Mouse (Mus musculus): ENCODE measurements around the gene Scai. TPM values are rescaled to one million over a fixed set of nuclear protein-coding genes. Genes with fewer than 3 reads are reported as not detected.

Gene Scai
- polyA plus RNA-seq, 1 experiment = 0.78 TPM

- H3ac ChIP-seq (ENCODE audit: control insufficient read depth, insufficient read length) = no peak overlapping the region
- H3K27me3 ChIP-seq (ENCODE audit: control insufficient read depth, insufficient read depth, insufficient read length) = no peaks in the 10 kb centered on the region
- no peaks in the 10 kb centered on the region for H3K36me3 ChIP-seq (ENCODE audit: control insufficient read depth, insufficient read depth)
- H3K4me3 ChIP-seq = no peak overlapping the region
- TF ChIP-seq MAX (IDR thresholded peaks at IDR 0.05; ENCODE audit: low read depth) (no peak), REST (IDR thresholded peaks at IDR 0.05; ENCODE audit: insufficient read depth, insufficient read length) (no peak), USF1 (IDR thresholded peaks at IDR 0.05; ENCODE audit: low read depth) (no peak), MYOG (IDR thresholded peaks at IDR 0.05; ENCODE audit: control insufficient read depth in 1 of 3, insufficient read depth in 1 of 3, insufficient read length in 2 of 3, low read depth in 2 of 3) (no peak), POLR2A (IDR thresholded peaks at IDR 0.05; ENCODE audit: insufficient read length, low read depth) (no peak), SRF (IDR thresholded peaks at IDR 0.05; ENCODE audit: control insufficient read depth, insufficient read length, low read depth) (no peak), POLR2AphosphoS2 (IDR thresholded peaks at IDR 0.05; ENCODE audit: insufficient read length, low read depth) (no peak), CEBPB (IDR thresholded peaks at IDR 0.05; ENCODE audit: insufficient read depth, poor library complexity, severe bottlenecking) (no peak), TCF12 (IDR thresholded peaks at IDR 0.05; ENCODE audit: insufficient read depth, poor library complexity, severe bottlenecking) (no peak), MYOD1 (IDR thresholded peaks at IDR 0.05; ENCODE audit: control insufficient read depth in 1 of 3, insufficient read length in 2 of 3, low read depth in 2 of 3) (no peak), TCF3 (IDR thresholded peaks at IDR 0.05; ENCODE audit: insufficient read length, low read depth) (no peak), E2F4 (IDR thresholded peaks at IDR 0.05; ENCODE audit: insufficient read depth) (no peak)
- no peaks in the 10 kb centered on the region for H3K79me2 ChIP-seq (ENCODE audit: control insufficient read depth, insufficient read depth)
- H3K4me2 ChIP-seq (ENCODE audit: low read depth) = no peak overlapping the region
Measured at GRCm38 (mm10) chr2:39160996-39161395, 29.5 kb downstream of the Scai start.

- H3K27me3 ChIP-seq (ENCODE audit: control insufficient read depth, insufficient read depth, insufficient read length) = no peaks in the 10 kb centered on the region
- H3K4me3 ChIP-seq = no peak overlapping the region
- no peaks in the 10 kb centered on the region for H3K36me3 ChIP-seq (ENCODE audit: control insufficient read depth, insufficient read depth)
- H3K4me2 ChIP-seq (ENCODE audit: low read depth) = no peak overlapping the region
- H3K79me2 ChIP-seq (ENCODE audit: control insufficient read depth, insufficient read depth) = no peaks in the 10 kb centered on the region
- no peak overlapping the region for H3ac ChIP-seq (ENCODE audit: control insufficient read depth, insufficient read length)
- TF ChIP-seq POLR2A (IDR thresholded peaks at IDR 0.05; ENCODE audit: insufficient read length, low read depth) (no peak), E2F4 (IDR thresholded peaks at IDR 0.05; ENCODE audit: insufficient read depth) (no peak), REST (IDR thresholded peaks at IDR 0.05; ENCODE audit: insufficient read depth, insufficient read length) (no peak), CEBPB (IDR thresholded peaks at IDR 0.05; ENCODE audit: insufficient read depth, poor library complexity, severe bottlenecking) (no peak), USF1 (IDR thresholded peaks at IDR 0.05; ENCODE audit: low read depth) (no peak), MAX (IDR thresholded peaks at IDR 0.05; ENCODE audit: low read depth) (no peak), TCF3 (IDR thresholded peaks at IDR 0.05; ENCODE audit: insufficient read length, low read depth) (no peak), MYOG (IDR thresholded peaks at IDR 0.05; ENCODE audit: control insufficient read depth in 1 of 3, insufficient read depth in 1 of 3, insufficient read length in 2 of 3, low read depth in 2 of 3) (no peak), MYOD1 (IDR thresholded peaks at IDR 0.05; ENCODE audit: control insufficient read depth in 1 of 3, insufficient read length in 2 of 3, low read depth in 2 of 3) (no peak), SRF (IDR thresholded peaks at IDR 0.05; ENCODE audit: control insufficient read depth, insufficient read length, low read depth) (no peak), TCF12 (IDR thresholded peaks at IDR 0.05; ENCODE audit: insufficient read depth, poor library complexity, severe bottlenecking) (no peak), POLR2AphosphoS2 (IDR thresholded peaks at IDR 0.05; ENCODE audit: insufficient read length, low read depth) (no peak)
Measured at GRCm38 (mm10) chr2:39157916-39158315, 32.6 kb downstream of the Scai start.

DNA sequence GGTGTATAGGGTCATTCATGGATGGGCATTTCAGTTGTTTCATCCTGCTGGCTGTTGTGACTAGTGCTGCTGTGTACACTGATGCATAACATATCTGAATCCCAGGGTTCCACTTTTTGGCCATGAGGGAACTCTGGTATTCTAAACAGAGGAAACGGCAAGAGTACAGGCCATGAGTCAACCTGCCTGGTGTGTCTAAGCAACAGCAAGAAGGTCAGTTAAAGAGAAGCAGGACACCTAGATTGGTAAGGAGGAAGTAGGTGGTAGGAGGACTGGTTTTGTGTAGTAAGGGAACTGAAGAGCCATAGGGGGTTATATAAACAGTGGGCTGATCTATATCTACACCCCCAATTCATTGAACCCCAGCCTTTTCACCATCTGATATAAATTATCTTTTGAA lies 33.7 kb downstream of the Scai start:
- no peak overlapping the region for H3K4me3 ChIP-seq
- TF ChIP-seq TCF3 (IDR thresholded peaks at IDR 0.05; ENCODE audit: insufficient read length, low read depth) (no peak), MAX (IDR thresholded peaks at IDR 0.05; ENCODE audit: low read depth) (no peak), E2F4 (IDR thresholded peaks at IDR 0.05; ENCODE audit: insufficient read depth) (no peak), REST (IDR thresholded peaks at IDR 0.05; ENCODE audit: insufficient read depth, insufficient read length) (no peak), CEBPB (IDR thresholded peaks at IDR 0.05; ENCODE audit: insufficient read depth, poor library complexity, severe bottlenecking) (no peak), SRF (IDR thresholded peaks at IDR 0.05; ENCODE audit: control insufficient read depth, insufficient read length, low read depth) (no peak), TCF12 (IDR thresholded peaks at IDR 0.05; ENCODE audit: insufficient read depth, poor library complexity, severe bottlenecking) (no peak), POLR2AphosphoS2 (IDR thresholded peaks at IDR 0.05; ENCODE audit: insufficient read length, low read depth) (no peak)
- no peak overlapping the region for H3ac ChIP-seq (ENCODE audit: control insufficient read depth, insufficient read length)
- H3K79me2 ChIP-seq (ENCODE audit: control insufficient read depth, insufficient read depth) = no peaks in the 10 kb centered on the region
- H3K27me3 ChIP-seq (ENCODE audit: control insufficient read depth, insufficient read depth, insufficient read length) = no peaks in the 10 kb centered on the region
- H3K36me3 ChIP-seq (ENCODE audit: control insufficient read depth, insufficient read depth) = no peaks in the 10 kb centered on the region
- no peak overlapping the region for H3K4me2 ChIP-seq (ENCODE audit: low read depth)

GRCm38 (mm10) chr2:39150943-39151342 lies 39.6 kb downstream of the Scai start:
- Histone ChIP-seq H3K27me3 (ENCODE audit: control insufficient read depth, insufficient read depth, insufficient read length) (no peaks in the 10 kb centered on the region), H3K79me2 (ENCODE audit: control insufficient read depth, insufficient read depth) (no peaks in the 10 kb centered on the region), H3K4me2 (ENCODE audit: low read depth) (no peak overlapping the region), H3K36me3 (ENCODE audit: control insufficient read depth, insufficient read depth) (no peaks in the 10 kb centered on the region), H3ac (ENCODE audit: control insufficient read depth, insufficient read length) (no peak overlapping the region), H3K4me3 (no peak overlapping the region)
- TF ChIP-seq SRF (IDR thresholded peaks at IDR 0.05; ENCODE audit: control insufficient read depth, insufficient read length, low read depth) (no peak), USF1 (IDR thresholded peaks at IDR 0.05; ENCODE audit: low read depth) (no peak), E2F4 (IDR thresholded peaks at IDR 0.05; ENCODE audit: insufficient read depth) (no peak), MYOG (IDR thresholded peaks at IDR 0.05; ENCODE audit: control insufficient read depth in 1 of 3, insufficient read depth in 1 of 3, insufficient read length in 2 of 3, low read depth in 2 of 3) (no peak), POLR2AphosphoS2 (IDR thresholded peaks at IDR 0.05; ENCODE audit: insufficient read length, low read depth) (no peak), CEBPB (IDR thresholded peaks at IDR 0.05; ENCODE audit: insufficient read depth, poor library complexity, severe bottlenecking) (no peak), MAX (IDR thresholded peaks at IDR 0.05; ENCODE audit: low read depth) (no peak), TCF3 (IDR thresholded peaks at IDR 0.05; ENCODE audit: insufficient read length, low read depth) (no peak), REST (IDR thresholded peaks at IDR 0.05; ENCODE audit: insufficient read depth, insufficient read length) (no peak), POLR2A (IDR thresholded peaks at IDR 0.05; ENCODE audit: insufficient read length, low read depth) (no peak), MYOD1 (IDR thresholded peaks at IDR 0.05; ENCODE audit: control insufficient read depth in 1 of 3, insufficient read length in 2 of 3, low read depth in 2 of 3) (no peak), TCF12 (IDR thresholded peaks at IDR 0.05; ENCODE audit: insufficient read depth, poor library complexity, severe bottlenecking) (no peak)
